Mouse (Mus musculus): Measurements from ENCODE around the gene Nr5a1. TPM values are rescaled to one million over a fixed set of nuclear protein-coding genes. Genes with fewer than 3 reads are reported as not detected.

Nr5a1 gene
- total RNA-seq, 1 experiment = 0.13 TPM

DNA sequence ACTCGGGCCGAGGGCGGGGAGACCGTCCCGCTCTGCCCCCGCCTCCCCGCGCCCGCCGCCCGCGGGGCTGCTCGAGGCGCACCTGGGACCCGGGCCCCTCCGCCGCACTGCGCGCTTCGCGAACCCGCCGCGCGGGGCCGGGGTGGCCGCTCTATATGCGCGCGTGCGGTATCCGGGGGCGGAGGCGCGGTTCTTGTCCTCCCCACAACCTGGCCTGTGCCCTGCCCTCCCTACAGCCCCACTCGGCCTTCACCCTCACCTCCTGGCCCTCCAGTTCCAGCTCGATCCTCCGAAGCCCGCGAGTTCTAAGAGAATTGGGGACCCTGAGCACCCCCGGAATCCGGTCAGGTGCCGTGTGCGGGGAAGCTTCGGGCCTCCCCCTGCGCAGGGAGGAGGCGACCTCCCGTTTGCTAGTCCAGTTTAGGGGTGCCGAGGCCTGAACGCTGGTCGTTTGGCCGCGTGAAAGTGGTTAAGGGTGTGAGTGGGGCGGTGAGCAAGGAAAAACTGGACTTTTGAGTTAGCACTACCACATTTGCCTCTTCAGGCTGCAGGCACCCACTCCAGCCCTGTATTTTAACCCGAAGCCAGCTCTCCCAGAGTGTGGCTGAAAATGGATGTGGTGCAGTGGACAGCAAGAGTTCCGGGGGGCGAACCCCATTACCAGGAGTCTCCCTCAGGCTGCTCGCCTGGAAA lies 2.1 kb downstream of the Nr5a1 start:
- Histone ChIP-seq H3K36me3 (ENCODE audit: control insufficient read depth, insufficient read depth, low read length, poor library complexity, severe bottlenecking) (no peaks in the 10 kb centered on the region), H3K4me3 (ENCODE audit: insufficient read depth in 1 of 2, low read depth in 1 of 2, low read length in 2 of 2, poor library complexity in 1 of 2, severe bottlenecking in 1 of 2) (peak overlapping the region; percentile 34 to 37), H3K4me1 (ENCODE audit: control insufficient read depth in 2 of 2, insufficient read depth in 2 of 2, low read length in 2 of 2, poor library complexity in 1 of 2) (peaks cover 0 to 7% of the 10 kb centered on the region in 2 experiments; a peak in 1 of 4 replicates), H3K9me3 (ENCODE audit: control insufficient read depth, insufficient read depth, low read depth, low read length) (no peaks in the 10 kb centered on the region), H3K9ac (ENCODE audit: insufficient read depth, low read depth, low read length, poor library complexity, severe bottlenecking) (no peak overlapping the region), H3K27ac (ENCODE audit: insufficient read depth, low read depth, low read length, poor library complexity, severe bottlenecking) (no peak overlapping the region)
- in situ Hi-C loops (cut with MboI; ENCODE audit: low sequenced_read_pairs in 2 of 2, unreplicated experiment in 2 of 2) = loop anchor here (5.0 to 10.0 kb wide), 2 partner anchors 365 to 367 kb away; no protein-coding TSS in a partner anchor
- TF ChIP-seq HCFC1 (IDR thresholded peaks at IDR 0.05; ENCODE audit: borderline replicate concordance, insufficient read depth, low read length) (no peak), ZC3H11A (IDR thresholded peaks at IDR 0.05; ENCODE audit: borderline replicate concordance, low read depth, low read length) (no peak), CHD2 (IDR thresholded peaks at IDR 0.05; ENCODE audit: low read depth, low read length) (no peak), ZNF384 (IDR thresholded peaks at IDR 0.05; ENCODE audit: low read depth, low read length) (no peak), MAFK (IDR thresholded peaks at IDR 0.05; ENCODE audit: insufficient read depth, low read depth, low read length) (no peak)
- DNase-seq (ENCODE audit: low read depth, low spot score) = no peak

DNA sequence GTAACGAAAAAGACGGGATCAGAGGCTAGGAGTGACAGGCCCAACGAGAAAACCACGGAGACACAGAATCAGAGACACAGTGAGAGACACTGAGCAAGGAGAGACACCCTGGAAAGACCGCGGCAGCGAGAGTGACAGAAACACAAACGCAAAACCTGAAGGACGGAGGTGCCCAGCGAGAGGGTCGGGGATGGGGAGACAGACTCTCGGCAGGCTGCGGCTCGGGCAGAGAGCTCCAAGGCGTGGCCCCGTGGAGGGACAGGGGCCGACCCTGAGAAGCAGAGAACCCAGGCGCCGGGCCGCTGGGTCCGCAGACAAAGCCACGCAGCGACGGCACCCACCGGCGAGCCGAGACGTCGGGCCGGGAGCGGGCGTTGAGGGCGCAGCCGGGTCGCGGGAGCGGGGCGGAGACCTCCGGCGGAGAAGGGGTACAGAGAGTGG lies 2.9 kb downstream of the Nr5a1 start:
- in situ Hi-C loops (cut with MboI; ENCODE audit: low sequenced_read_pairs in 2 of 2, unreplicated experiment in 2 of 2) = loop anchor here (5.0 to 10.0 kb wide), 2 partner anchors 364 to 367 kb away; no protein-coding TSS in a partner anchor
- DNase-seq (ENCODE audit: low read depth, low spot score) = no peak
- no peak overlapping the region for H3K27ac ChIP-seq (ENCODE audit: insufficient read depth, low read depth, low read length, poor library complexity, severe bottlenecking)
- peak overlapping the region; percentile 18 to 37 for H3K4me3 ChIP-seq (ENCODE audit: insufficient read depth in 1 of 2, low read depth in 1 of 2, low read length in 2 of 2, poor library complexity in 1 of 2, severe bottlenecking in 1 of 2)
- H3K9ac ChIP-seq (ENCODE audit: insufficient read depth, low read depth, low read length, poor library complexity, severe bottlenecking) = no peak overlapping the region
- H3K4me1 ChIP-seq (ENCODE audit: control insufficient read depth in 2 of 2, insufficient read depth in 2 of 2, low read length in 2 of 2, poor library complexity in 1 of 2) = peaks cover 0 to 7% of the 10 kb centered on the region in 2 experiments; a peak in 1 of 4 replicates
- TF ChIP-seq ZNF384 (IDR thresholded peaks at IDR 0.05; ENCODE audit: low read depth, low read length) = no peak
- no peaks in the 10 kb centered on the region for H3K9me3 ChIP-seq (ENCODE audit: control insufficient read depth, insufficient read depth, low read depth, low read length)
- H3K36me3 ChIP-seq (ENCODE audit: control insufficient read depth, insufficient read depth, low read length, poor library complexity, severe bottlenecking) = no peaks in the 10 kb centered on the region

- no peak overlapping the region for H3K27ac ChIP-seq (ENCODE audit: insufficient read depth, low read depth, low read length, poor library complexity, severe bottlenecking)
- H3K4me3 ChIP-seq (ENCODE audit: insufficient read depth in 1 of 2, low read depth in 1 of 2, low read length in 2 of 2, poor library complexity in 1 of 2, severe bottlenecking in 1 of 2) = peak overlapping the region; percentile 8 to 42; a peak in 2 of 4 replicates
- no peak for DNase-seq (ENCODE audit: low read depth, low spot score)
- in situ Hi-C loops (cut with MboI; ENCODE audit: low sequenced_read_pairs in 2 of 2, unreplicated experiment in 2 of 2) = loop anchor here (5.0 to 10.0 kb wide), 2 partner anchors 363 to 366 kb away; no protein-coding TSS in a partner anchor
- H3K36me3 ChIP-seq (ENCODE audit: control insufficient read depth, insufficient read depth, low read length, poor library complexity, severe bottlenecking) = no peaks in the 10 kb centered on the region
- peak overlapping the region; percentile 12; the same call in 1 of the 2 replicates for H3K9ac ChIP-seq (ENCODE audit: insufficient read depth, low read depth, low read length, poor library complexity, severe bottlenecking)
- TF ChIP-seq ZNF384 (IDR thresholded peaks at IDR 0.05; ENCODE audit: low read depth, low read length) = no peak
- no peak for TF ChIP-seq CHD2 (IDR thresholded peaks at IDR 0.05; ENCODE audit: low read depth, low read length)
- TF ChIP-seq ZC3H11A (IDR thresholded peaks at IDR 0.05; ENCODE audit: borderline replicate concordance, low read depth, low read length) = no peak
- no peak for TF ChIP-seq HCFC1 (IDR thresholded peaks at IDR 0.05; ENCODE audit: borderline replicate concordance, insufficient read depth, low read length)
- no peak for TF ChIP-seq MAFK (IDR thresholded peaks at IDR 0.05; ENCODE audit: insufficient read depth, low read depth, low read length)
- peaks cover 0 to 7% of the 10 kb centered on the region in 2 experiments; a peak in 1 of 4 replicates for H3K4me1 ChIP-seq (ENCODE audit: control insufficient read depth in 2 of 2, insufficient read depth in 2 of 2, low read length in 2 of 2, poor library complexity in 1 of 2)
- H3K9me3 ChIP-seq (ENCODE audit: control insufficient read depth, insufficient read depth, low read depth, low read length) = no peaks in the 10 kb centered on the region
These were observed 3.8 kb downstream of the Nr5a1 start for GRCm38 (mm10) chr2:38710304-38711241.

GRCm38 (mm10) chr2:38708907-38709688 lies 5.2 kb downstream of the Nr5a1 start:
- DNase-seq (ENCODE audit: low read depth, low spot score) = no peak
- no peaks in the 10 kb centered on the region for H3K36me3 ChIP-seq (ENCODE audit: control insufficient read depth, insufficient read depth, low read length, poor library complexity, severe bottlenecking)
- no peak overlapping the region for H3K27ac ChIP-seq (ENCODE audit: insufficient read depth, low read depth, low read length, poor library complexity, severe bottlenecking)
- H3K9me3 ChIP-seq (ENCODE audit: control insufficient read depth, insufficient read depth, low read depth, low read length) = no peaks in the 10 kb centered on the region
- peaks cover 0 to 7% of the 10 kb centered on the region in 2 experiments; a peak in 1 of 4 replicates for H3K4me1 ChIP-seq (ENCODE audit: control insufficient read depth in 2 of 2, insufficient read depth in 2 of 2, low read length in 2 of 2, poor library complexity in 1 of 2)
- no peak overlapping the region for H3K4me3 ChIP-seq (ENCODE audit: insufficient read depth in 1 of 2, low read depth in 1 of 2, low read length in 2 of 2, poor library complexity in 1 of 2, severe bottlenecking in 1 of 2)
- H3K9ac ChIP-seq (ENCODE audit: insufficient read depth, low read depth, low read length, poor library complexity, severe bottlenecking) = no peak overlapping the region
- TF ChIP-seq CHD2 (IDR thresholded peaks at IDR 0.05; ENCODE audit: low read depth, low read length) (no peak), ZNF384 (IDR thresholded peaks at IDR 0.05; ENCODE audit: low read depth, low read length) (no peak), ZC3H11A (IDR thresholded peaks at IDR 0.05; ENCODE audit: borderline replicate concordance, low read depth, low read length) (no peak), MAFK (IDR thresholded peaks at IDR 0.05; ENCODE audit: insufficient read depth, low read depth, low read length) (no peak), HCFC1 (IDR thresholded peaks at IDR 0.05; ENCODE audit: borderline replicate concordance, insufficient read depth, low read length) (no peak)
- in situ Hi-C loops (cut with MboI; ENCODE audit: low sequenced_read_pairs in 2 of 2, unreplicated experiment in 2 of 2) = no loop called here
